Mouse (Mus musculus) kidney, adult 8-10 months (tissue): ENCODE results near the gene Enpp4.
A peak's percentile ranks its signal among the peaks of the same experiment; 100 is the strongest.

Experiments
- DNase-seq, 2 experiments: peaks; one replicate each; pipeline ENCODE4 v3.0.0; 2022

Enpp4 gene

GRCm38 (mm10) chr17:44105287-44106138 lies at the start of gene Enpp4:
Gene Enpp4, minus strand, starts transcription at chr17:44105809.
- DNase-seq, result peak; percentile 94

GRCm38 (mm10) chr17:44155204-44155603 lies 49.6 kb upstream of the Enpp4 start:
- no peak for DNase-seq

GRCm38 (mm10) chr17:44153871-44154270 lies 48.3 kb upstream of the Enpp4 start:
- DNase-seq, result no peak

GRCm38 (mm10) chr17:44151889-44152288 lies 46.3 kb upstream of the Enpp4 start:
- DNase-seq, result peak; percentile 45 to 55

GRCm38 (mm10) chr17:44151130-44151529 lies 45.5 kb upstream of the Enpp4 start:
- peak; percentile 31 to 68 for DNase-seq

GRCm38 (mm10) chr17:44148109-44148846 lies 42.7 kb upstream of the Enpp4 start:
- DNase-seq, result no peak

- peak in 1 of 2 experiments; percentile 43 for DNase-seq
These were observed 40.2 kb upstream of the Enpp4 start for GRCm38 (mm10) chr17:44145806-44146205.

- DNase-seq, result no peak
These were observed 31.4 kb upstream of the Enpp4 start for GRCm38 (mm10) chr17:44136863-44137640.

- DNase-seq, result no peak
These were observed 30.4 kb upstream of the Enpp4 start for GRCm38 (mm10) chr17:44136018-44136417.

- DNase-seq, result peak; percentile 36 to 39
These were observed 28.9 kb upstream of the Enpp4 start for GRCm38 (mm10) chr17:44134545-44134944.

GRCm38 (mm10) chr17:44134106-44134505 lies 28.5 kb upstream of the Enpp4 start:
- no peak for DNase-seq

GRCm38 (mm10) chr17:44130429-44130828 lies 24.8 kb upstream of the Enpp4 start:
- DNase-seq, result peak; percentile 43 to 72

GRCm38 (mm10) chr17:44129092-44129750 lies 23.6 kb upstream of the Enpp4 start:
- DNase-seq, result no peak

- DNase-seq, result no peak
These were observed 15.9 kb upstream of the Enpp4 start for GRCm38 (mm10) chr17:44121366-44122100.

- no peak for DNase-seq
These were observed 12.6 kb upstream of the Enpp4 start for GRCm38 (mm10) chr17:44118231-44118630.

- DNase-seq, result no peak
These were observed 12.1 kb upstream of the Enpp4 start for GRCm38 (mm10) chr17:44117721-44118120.

- no peak for DNase-seq
These were observed 11.0 kb upstream of the Enpp4 start for GRCm38 (mm10) chr17:44116584-44116983.

- no peak for DNase-seq
These were observed 2.7 kb upstream of the Enpp4 start for GRCm38 (mm10) chr17:44108331-44108730.

GRCm38 (mm10) chr17:44101961-44102360 lies 3.6 kb downstream of the Enpp4 start:
- DNase-seq, result no peak

GRCm38 (mm10) chr17:44100906-44101305 lies 4.7 kb downstream of the Enpp4 start:
- no peak for DNase-seq

- DNase-seq, result no peak
These were observed 5.1 kb downstream of the Enpp4 start for GRCm38 (mm10) chr17:44100486-44100885.

- no peak for DNase-seq
These were observed 14.1 kb downstream of the Enpp4 start for GRCm38 (mm10) chr17:44091512-44091911.
